Mouse (Mus musculus) midbrain, embryonic 12.5 days (tissue): ENCODE measurements around the gene Eif2d. TPM values are rescaled to one million over a fixed set of nuclear protein-coding genes. Genes with fewer than 3 reads are reported as not detected.

Experiments
- ATAC-seq: fragments of 200-750 bp; cut with Nextera tagmentation; 2 replicates; pipeline ENCODE4 v1.8.0; 2017; ENCODE audit warnings: low read depth, moderate TSS enrichment, moderate library complexity; ENCODE audit not compliant: low FRiP score
- H3K27ac ChIP-seq: fragments of 300-500 bp; sonication (generic); replicated peaks from 2 replicates; pipeline ENCODE4 v1.5.1; 2016; ENCODE audit warnings: mild to moderate bottlenecking
- H3K27me3 ChIP-seq: fragments of 300-500 bp; sonication (generic); 2 replicates; pipeline ENCODE4 v1.6.1; 2016; ENCODE audit warnings: mild to moderate bottlenecking
- H3K36me3 ChIP-seq: fragments of 300-500 bp; sonication (generic); 2 replicates; pipeline ENCODE4 v1.6.1; 2016
- H3K4me1 ChIP-seq: fragments of 300-500 bp; sonication (generic); 2 replicates; pipeline ENCODE4 v1.6.1; 2016
- H3K4me2 ChIP-seq: fragments of 300-500 bp; sonication (generic); replicated peaks from 2 replicates; pipeline ENCODE4 v1.6.1; 2016; ENCODE audit warnings: mild to moderate bottlenecking, moderate library complexity
- H3K4me3 ChIP-seq: fragments of 300-500 bp; sonication (generic); 2 replicates; pipeline ENCODE4 v1.5.1; 2016; ENCODE audit warnings: mild to moderate bottlenecking
- H3K9ac ChIP-seq: fragments of 300-500 bp; sonication (generic); replicated peaks from 2 replicates; pipeline ENCODE4 v1.6.1; 2016; ENCODE audit warnings: mild to moderate bottlenecking, moderate library complexity
- H3K9me3 ChIP-seq: fragments of 300-500 bp; sonication (generic); 2 replicates; pipeline ENCODE4 v1.6.1; 2016; ENCODE audit warnings: mild to moderate bottlenecking
- WGBS: fragments of 180-500 bp; shearing (Covaris S2); methylation state at CpG from one replicate; pipeline ENCODE4 v1.1.7; 2016; 5-methylcytosine and 5-hydroxymethylcytosine counted together
- polyA plus RNA-seq: library from polyadenylated mRNA; unstranded; fragments of >200 nt; fragmentation: Nextera tagmentation; extraction: Ambion mirVana; gene quantifications from 2 replicates; pipeline ENCODE4 v1.2.1, GENCODE M21; 2016

Eif2d gene
- polyA plus RNA-seq, 1 experiment from 2014 or later, result 54.4 TPM

GRCm38 (mm10) chr1:131177249-131177648 is 24.3 kb downstream of the Eif2d start:
- Histone ChIP-seq H3K9ac (no peak overlapping the region), H3K27me3 (no peaks in the 10 kb centered on the region), H3K27ac (no peak overlapping the region), H3K4me1 (no peaks in the 10 kb centered on the region), H3K4me2 (no peak overlapping the region), H3K4me3 (no peak overlapping the region), H3K9me3 (no peaks in the 10 kb centered on the region), H3K36me3 (peaks cover 75% of the 10 kb centered on the region)
- no peak for ATAC-seq
- WGBS, result 89% methylated on average over 4 of the region's 4 CpGs

GRCm38 (mm10) chr1:131178083-131178482 is 25.1 kb downstream of the Eif2d start:
- H3K27ac ChIP-seq, result no peak overlapping the region
- no peaks in the 10 kb centered on the region for H3K9me3 ChIP-seq
- H3K9ac ChIP-seq, result no peak overlapping the region
- no peaks in the 10 kb centered on the region for H3K4me1 ChIP-seq
- ATAC-seq, result no peak
- no peak overlapping the region for H3K4me3 ChIP-seq
- WGBS, result 93% methylated on average over 5 of the region's 5 CpGs
- no peaks in the 10 kb centered on the region for H3K27me3 ChIP-seq
- no peak overlapping the region for H3K4me2 ChIP-seq
- peaks cover 66% of the 10 kb centered on the region for H3K36me3 ChIP-seq

- Histone ChIP-seq H3K27me3 (no peaks in the 10 kb centered on the region), H3K36me3 (peaks cover 44% of the 10 kb centered on the region)
Observed at GRCm38 (mm10) chr1:131180386-131180785, 27.4 kb downstream of the Eif2d start.

GRCm38 (mm10) chr1:131181642-131182527 is 28.9 kb downstream of the Eif2d start:
- Histone ChIP-seq H3K27ac (no peak overlapping the region), H3K36me3 (peaks cover 29% of the 10 kb centered on the region), H3K4me2 (no peak overlapping the region), H3K4me1 (no peaks in the 10 kb centered on the region), H3K4me3 (no peak overlapping the region), H3K9ac (no peak overlapping the region), H3K9me3 (no peaks in the 10 kb centered on the region), H3K27me3 (no peaks in the 10 kb centered on the region)
- peak; percentile 64; the same call in 1 of the 2 replicates for ATAC-seq
- 69% methylated on average over 9 of the region's 9 CpGs for WGBS

More at GRCm38 (mm10) chr1:131180386-131180785, 27.4 kb downstream of the Eif2d start:
- no peaks in the 10 kb centered on the region for H3K4me1 ChIP-seq
- no peaks in the 10 kb centered on the region for H3K9me3 ChIP-seq
- H3K9ac ChIP-seq, result no peak overlapping the region
- H3K4me3 ChIP-seq, result no peak overlapping the region
- H3K27ac ChIP-seq, result no peak overlapping the region
- no peak for ATAC-seq
- no peak overlapping the region for H3K4me2 ChIP-seq
- 96% methylated on average over 7 of the region's 7 CpGs for WGBS

- Histone ChIP-seq H3K27me3 (no peaks in the 10 kb centered on the region), H3K4me3 (no peak overlapping the region), H3K4me2 (no peak overlapping the region), H3K4me1 (no peaks in the 10 kb centered on the region), H3K9me3 (no peaks in the 10 kb centered on the region), H3K9ac (no peak overlapping the region), H3K27ac (no peak overlapping the region), H3K36me3 (peaks cover 19% of the 10 kb centered on the region)
- ATAC-seq, result no peak
- 88% methylated on average over 7 of the region's 7 CpGs for WGBS
Observed at GRCm38 (mm10) chr1:131183201-131183600, 30.2 kb downstream of the Eif2d start.

DNA sequence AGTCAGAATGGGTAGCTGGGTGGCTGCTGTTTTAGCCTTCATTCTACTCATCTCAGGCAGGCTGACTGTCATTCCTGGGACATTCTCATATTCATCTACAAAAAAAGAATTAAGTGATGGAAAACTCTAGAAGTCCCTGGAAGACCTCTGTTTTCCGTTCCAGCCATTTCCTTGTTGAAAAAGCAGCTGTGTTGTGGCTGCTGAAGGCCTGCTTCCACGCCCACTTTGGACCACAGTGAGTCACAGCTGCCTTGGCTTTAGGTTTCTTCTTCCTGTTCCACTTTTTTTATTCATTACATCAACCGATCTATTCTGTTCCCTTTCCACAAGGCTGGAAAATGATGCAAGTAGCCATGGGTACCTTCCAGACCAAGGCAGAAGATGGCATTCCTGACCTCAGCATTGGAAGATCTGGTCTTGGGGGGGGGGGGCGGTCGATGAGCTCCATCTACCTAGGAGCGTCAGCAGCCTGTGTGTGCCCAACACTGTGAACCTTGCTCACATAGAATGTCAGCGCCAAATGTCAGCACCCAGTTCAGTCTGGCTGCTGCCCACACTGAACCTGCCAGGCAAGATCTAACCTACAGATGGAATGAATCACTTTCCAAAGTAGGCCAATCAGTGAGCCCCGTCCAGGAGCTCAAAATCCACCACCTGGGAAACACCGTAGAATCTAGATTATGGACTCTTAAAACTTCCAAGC is 31.4 kb downstream of the Eif2d start:
- Histone ChIP-seq H3K4me2 (no peak overlapping the region), H3K27me3 (no peaks in the 10 kb centered on the region), H3K36me3 (peaks cover 14% of the 10 kb centered on the region), H3K9ac (no peak overlapping the region), H3K9me3 (no peaks in the 10 kb centered on the region), H3K27ac (no peak overlapping the region), H3K4me1 (no peaks in the 10 kb centered on the region), H3K4me3 (no peak overlapping the region)
- 90% methylated on average over 9 of the region's 9 CpGs for WGBS
- no peak for ATAC-seq

- H3K4me3 ChIP-seq, result no peak overlapping the region
- H3K27ac ChIP-seq, result no peak overlapping the region
- no peaks in the 10 kb centered on the region for H3K4me1 ChIP-seq
- H3K4me2 ChIP-seq, result no peak overlapping the region
- H3K9me3 ChIP-seq, result no peaks in the 10 kb centered on the region
- no peak overlapping the region for H3K9ac ChIP-seq
- 0 out of 2 replicates have a peak, but pooled peaks cover 7% of the 10 kb centered on the region for H3K36me3 ChIP-seq
- WGBS, result 88% methylated on average over 8 of the region's 8 CpGs
- ATAC-seq, result no peak
- no peaks in the 10 kb centered on the region for H3K27me3 ChIP-seq
Observed at GRCm38 (mm10) chr1:131184956-131185660, 32.1 kb downstream of the Eif2d start.

DNA sequence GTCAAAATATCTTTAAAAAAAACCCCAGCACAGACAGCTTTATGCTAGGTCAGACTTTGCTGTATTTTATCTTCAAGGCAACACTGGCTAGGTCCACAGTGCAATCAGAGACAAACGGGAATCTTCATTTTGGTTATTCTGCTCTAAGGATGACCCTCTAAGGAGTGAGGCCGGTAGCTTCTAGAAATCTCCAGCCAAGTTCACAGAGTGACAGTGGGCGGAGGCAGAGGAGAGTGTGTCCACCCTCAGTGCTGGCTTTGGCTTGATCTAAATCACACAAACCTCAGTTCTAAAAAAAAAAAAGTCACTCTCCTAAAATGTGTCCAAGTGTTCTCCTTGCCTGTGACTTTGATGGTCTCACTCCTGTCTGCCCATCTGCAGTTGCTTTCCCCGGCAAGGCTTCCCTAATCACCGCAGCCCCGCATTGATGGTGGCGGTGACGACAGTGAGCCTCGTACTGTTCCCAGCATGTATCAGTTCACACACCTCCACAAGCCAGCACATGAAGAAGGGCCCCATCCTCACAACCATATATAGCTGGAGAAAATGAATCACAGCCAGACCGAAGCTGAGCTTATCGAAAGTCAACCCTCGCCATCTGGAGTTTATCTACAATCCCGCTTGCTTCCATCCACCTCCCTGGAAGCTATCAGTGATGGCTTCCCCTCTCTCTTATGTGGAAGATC is 33.0 kb downstream of the Eif2d start:
- Histone ChIP-seq H3K4me2 (no peak overlapping the region), H3K9me3 (no peaks in the 10 kb centered on the region), H3K27ac (no peak overlapping the region), H3K4me1 (no peaks in the 10 kb centered on the region), H3K4me3 (no peak overlapping the region), H3K9ac (no peak overlapping the region), H3K27me3 (no peaks in the 10 kb centered on the region), H3K36me3 (no peaks in the 10 kb centered on the region)
- ATAC-seq, result no peak
- WGBS, result 94% methylated on average over 13 of the region's 13 CpGs

GRCm38 (mm10) chr1:131186995-131187394 is 34.0 kb downstream of the Eif2d start:
- H3K9me3 ChIP-seq, result no peaks in the 10 kb centered on the region
- H3K9ac ChIP-seq, result no peak overlapping the region
- H3K36me3 ChIP-seq, result no peaks in the 10 kb centered on the region
- H3K4me3 ChIP-seq, result no peak overlapping the region
- no peak for ATAC-seq
- WGBS, result 78% methylated on average over 6 of the region's 6 CpGs
- no peaks in the 10 kb centered on the region for H3K27me3 ChIP-seq
- no peak overlapping the region for H3K27ac ChIP-seq
- no peak overlapping the region for H3K4me2 ChIP-seq
- no peaks in the 10 kb centered on the region for H3K4me1 ChIP-seq

- no peak for ATAC-seq
- Histone ChIP-seq H3K4me3 (no peak overlapping the region), H3K36me3 (no peaks in the 10 kb centered on the region), H3K9ac (no peak overlapping the region), H3K9me3 (no peaks in the 10 kb centered on the region), H3K4me2 (no peak overlapping the region), H3K27me3 (no peaks in the 10 kb centered on the region), H3K4me1 (no peaks in the 10 kb centered on the region), H3K27ac (no peak overlapping the region)
- 92% methylated on average over 5 of the region's 5 CpGs for WGBS
Observed at GRCm38 (mm10) chr1:131187856-131188255, 34.9 kb downstream of the Eif2d start.

DNA sequence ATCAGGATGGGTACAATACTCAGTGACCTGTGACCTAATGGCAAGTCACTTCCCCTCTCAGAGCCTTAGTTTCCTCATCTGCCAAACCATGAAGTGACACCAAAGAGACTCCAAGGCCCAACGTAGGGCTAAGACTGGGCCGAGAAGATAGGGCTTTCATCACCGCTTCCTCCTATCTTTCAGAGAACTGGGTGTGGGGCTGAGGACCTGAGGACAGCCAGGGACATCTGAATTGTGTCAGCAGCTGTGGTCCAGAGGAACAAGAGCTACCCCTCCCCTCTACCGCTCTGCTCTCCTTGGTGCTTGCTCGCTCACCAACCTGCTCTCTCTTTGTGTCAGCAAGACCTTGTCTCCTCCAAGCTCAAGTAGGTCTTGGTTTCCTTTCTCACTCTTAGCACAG is 35.7 kb downstream of the Eif2d start:
- Histone ChIP-seq H3K9ac (no peak overlapping the region), H3K4me3 (no peak overlapping the region), H3K9me3 (no peaks in the 10 kb centered on the region), H3K27me3 (no peaks in the 10 kb centered on the region), H3K4me2 (no peak overlapping the region), H3K4me1 (no peaks in the 10 kb centered on the region), H3K27ac (no peak overlapping the region), H3K36me3 (no peaks in the 10 kb centered on the region)
- WGBS, result 95% methylated on average over 5 of the region's 5 CpGs
- no peak for ATAC-seq
